Mouse (Mus musculus): ENCODE results near the gene Sh3gl2. TPM values are rescaled to one million over a fixed set of nuclear protein-coding genes. Genes with fewer than 3 reads are reported as not detected.

Sh3gl2 gene
- polyA plus RNA-seq, 1 experiment from 2014 or later = 66.1 TPM

GRCm38 (mm10) chr4:85362661-85363060 is 157.7 kb downstream of the Sh3gl2 start:
- no peaks in the 10 kb centered on the region for H3K27me3 ChIP-seq (ENCODE audit: control insufficient read depth, insufficient read depth, low read length)
- DNase-seq = no peak
- no peak overlapping the region for H3K27ac ChIP-seq (replicated peaks; ENCODE audit: low read depth, low read length)
- no peaks in the 10 kb centered on the region for H3K4me1 ChIP-seq (ENCODE audit: control insufficient read depth, insufficient read depth, low read length)
- H3K4me2 ChIP-seq (ENCODE audit: low read length) = no peak overlapping the region
- no peak overlapping the region for H3K4me3 ChIP-seq (replicated peaks; ENCODE audit: low read depth, low read length)
- WGBS = 93% methylated on average over 3 of the region's 3 CpGs
- ATAC-seq (ENCODE audit: low FRiP score, low TSS enrichment) = no peak
- no peaks in the 10 kb centered on the region for H3K36me3 ChIP-seq (ENCODE audit: control insufficient read depth, insufficient read depth, low read length)
- no peaks in the 10 kb centered on the region for H3K9me3 ChIP-seq (ENCODE audit: control insufficient read depth, low read length)
- no peak overlapping the region for H3K9ac ChIP-seq (replicated peaks; ENCODE audit: low read length)

- Histone ChIP-seq H3K4me1 (ENCODE audit: control insufficient read depth, insufficient read depth, low read length) (no peaks in the 10 kb centered on the region), H3K27ac (replicated peaks; ENCODE audit: low read depth, low read length) (no peak overlapping the region), H3K9ac (replicated peaks; ENCODE audit: low read length) (no peak overlapping the region), H3K36me3 (ENCODE audit: control insufficient read depth, insufficient read depth, low read length) (no peaks in the 10 kb centered on the region), H3K4me2 (ENCODE audit: low read length) (no peak overlapping the region), H3K9me3 (ENCODE audit: control insufficient read depth, low read length) (no peaks in the 10 kb centered on the region), H3K4me3 (replicated peaks; ENCODE audit: low read depth, low read length) (no peak overlapping the region), H3K27me3 (ENCODE audit: control insufficient read depth, insufficient read depth, low read length) (no peaks in the 10 kb centered on the region)
- DNase-seq (no peak), ATAC-seq (ENCODE audit: low FRiP score, low TSS enrichment) (no peak)
- WGBS = 84% methylated on average over 4 of the region's 4 CpGs
Measured at GRCm38 (mm10) chr4:85363205-85363604, 158.3 kb downstream of the Sh3gl2 start.

- 33% methylated on average over 6 of the region's 6 CpGs for WGBS
- H3K4me2 ChIP-seq (ENCODE audit: low read length) = no peak overlapping the region
- H3K9me3 ChIP-seq (ENCODE audit: control insufficient read depth, low read length) = no peaks in the 10 kb centered on the region
- no peaks in the 10 kb centered on the region for H3K36me3 ChIP-seq (ENCODE audit: control insufficient read depth, insufficient read depth, low read length)
- H3K4me3 ChIP-seq (replicated peaks; ENCODE audit: low read depth, low read length) = no peak overlapping the region
- H3K27ac ChIP-seq (replicated peaks; ENCODE audit: low read depth, low read length) = no peak overlapping the region
- no peaks in the 10 kb centered on the region for H3K4me1 ChIP-seq (ENCODE audit: control insufficient read depth, insufficient read depth, low read length)
- H3K27me3 ChIP-seq (ENCODE audit: control insufficient read depth, insufficient read depth, low read length) = no peaks in the 10 kb centered on the region
- peak; percentile 35 for DNase-seq
- no peak overlapping the region for H3K9ac ChIP-seq (replicated peaks; ENCODE audit: low read length)
- no peak for ATAC-seq (ENCODE audit: low FRiP score, low TSS enrichment)
Measured at GRCm38 (mm10) chr4:85371036-85371435, 166.1 kb downstream of the Sh3gl2 start.

GRCm38 (mm10) chr4:85374801-85375200 is 169.9 kb downstream of the Sh3gl2 start:
- Histone ChIP-seq H3K4me1 (ENCODE audit: control insufficient read depth, insufficient read depth, low read length) (0 out of 2 replicates have a peak, but pooled peaks cover 6% of the 10 kb centered on the region), H3K27ac (replicated peaks; ENCODE audit: low read depth, low read length) (no peak overlapping the region), H3K4me2 (ENCODE audit: low read length) (no peak overlapping the region), H3K9ac (replicated peaks; ENCODE audit: low read length) (no peak overlapping the region), H3K4me3 (replicated peaks; ENCODE audit: low read depth, low read length) (no peak overlapping the region), H3K9me3 (ENCODE audit: control insufficient read depth, low read length) (no peaks in the 10 kb centered on the region), H3K27me3 (ENCODE audit: control insufficient read depth, insufficient read depth, low read length) (no peaks in the 10 kb centered on the region), H3K36me3 (ENCODE audit: control insufficient read depth, insufficient read depth, low read length) (no peaks in the 10 kb centered on the region)
- WGBS = 90% methylated on average over 4 of the region's 4 CpGs
- DNase-seq (no peak), ATAC-seq (ENCODE audit: low FRiP score, low TSS enrichment) (no peak)

- no peaks in the 10 kb centered on the region for H3K9me3 ChIP-seq (ENCODE audit: control insufficient read depth, low read length)
- H3K36me3 ChIP-seq (ENCODE audit: control insufficient read depth, insufficient read depth, low read length) = no peaks in the 10 kb centered on the region
- ATAC-seq (ENCODE audit: low FRiP score, low TSS enrichment) (no peak), DNase-seq (no peak)
- no peak overlapping the region for H3K27ac ChIP-seq (replicated peaks; ENCODE audit: low read depth, low read length)
- 0 out of 2 replicates have a peak, but pooled peaks cover 6% of the 10 kb centered on the region for H3K4me1 ChIP-seq (ENCODE audit: control insufficient read depth, insufficient read depth, low read length)
- no peak overlapping the region for H3K9ac ChIP-seq (replicated peaks; ENCODE audit: low read length)
- 86% methylated on average over 6 of the region's 6 CpGs for WGBS
- no peak overlapping the region for H3K4me2 ChIP-seq (ENCODE audit: low read length)
- no peak overlapping the region for H3K4me3 ChIP-seq (replicated peaks; ENCODE audit: low read depth, low read length)
- no peaks in the 10 kb centered on the region for H3K27me3 ChIP-seq (ENCODE audit: control insufficient read depth, insufficient read depth, low read length)
Measured at GRCm38 (mm10) chr4:85376187-85376586, 171.3 kb downstream of the Sh3gl2 start.

- ATAC-seq (ENCODE audit: low FRiP score, low TSS enrichment) (no peak), DNase-seq (peak; percentile 8)
- H3K9ac ChIP-seq (replicated peaks; ENCODE audit: low read length) = no peak overlapping the region
- H3K4me2 ChIP-seq (ENCODE audit: low read length) = no peak overlapping the region
- H3K4me3 ChIP-seq (replicated peaks; ENCODE audit: low read depth, low read length) = no peak overlapping the region
- H3K36me3 ChIP-seq (ENCODE audit: control insufficient read depth, insufficient read depth, low read length) = no peaks in the 10 kb centered on the region
- H3K27ac ChIP-seq (replicated peaks; ENCODE audit: low read depth, low read length) = no peak overlapping the region
- no peaks in the 10 kb centered on the region for H3K9me3 ChIP-seq (ENCODE audit: control insufficient read depth, low read length)
- H3K4me1 ChIP-seq (ENCODE audit: control insufficient read depth, insufficient read depth, low read length) = 0 out of 2 replicates have a peak, but pooled peaks cover 6% of the 10 kb centered on the region
- 68% methylated on average over 5 of the region's 5 CpGs for WGBS
- no peaks in the 10 kb centered on the region for H3K27me3 ChIP-seq (ENCODE audit: control insufficient read depth, insufficient read depth, low read length)
Measured at GRCm38 (mm10) chr4:85376610-85377009, 171.7 kb downstream of the Sh3gl2 start.

GRCm38 (mm10) chr4:85385241-85385640 is 180.3 kb downstream of the Sh3gl2 start:
- 88% methylated on average over 5 of the region's 5 CpGs for WGBS
- ATAC-seq (ENCODE audit: low FRiP score, low TSS enrichment) (no peak), DNase-seq (no peak)
- Histone ChIP-seq H3K27me3 (ENCODE audit: control insufficient read depth, insufficient read depth, low read length) (no peaks in the 10 kb centered on the region), H3K9ac (replicated peaks; ENCODE audit: low read length) (no peak overlapping the region), H3K36me3 (ENCODE audit: control insufficient read depth, insufficient read depth, low read length) (0 out of 2 replicates have a peak, but pooled peaks cover 3% of the 10 kb centered on the region), H3K4me2 (ENCODE audit: low read length) (no peak overlapping the region), H3K27ac (replicated peaks; ENCODE audit: low read depth, low read length) (no peak overlapping the region), H3K9me3 (ENCODE audit: control insufficient read depth, low read length) (no peaks in the 10 kb centered on the region), H3K4me1 (ENCODE audit: control insufficient read depth, insufficient read depth, low read length) (no peaks in the 10 kb centered on the region), H3K4me3 (replicated peaks; ENCODE audit: low read depth, low read length) (no peak overlapping the region)

GRCm38 (mm10) chr4:85387676-85388075 is 182.8 kb downstream of the Sh3gl2 start:
- Histone ChIP-seq H3K36me3 (ENCODE audit: control insufficient read depth, insufficient read depth, low read length) (0 out of 2 replicates have a peak, but pooled peaks cover 3% of the 10 kb centered on the region), H3K4me1 (ENCODE audit: control insufficient read depth, insufficient read depth, low read length) (no peaks in the 10 kb centered on the region), H3K9ac (replicated peaks; ENCODE audit: low read length) (no peak overlapping the region), H3K4me2 (ENCODE audit: low read length) (no peak overlapping the region), H3K27me3 (ENCODE audit: control insufficient read depth, insufficient read depth, low read length) (no peaks in the 10 kb centered on the region), H3K27ac (replicated peaks; ENCODE audit: low read depth, low read length) (no peak overlapping the region), H3K4me3 (replicated peaks; ENCODE audit: low read depth, low read length) (no peak overlapping the region), H3K9me3 (ENCODE audit: control insufficient read depth, low read length) (no peaks in the 10 kb centered on the region)
- ATAC-seq (ENCODE audit: low FRiP score, low TSS enrichment) = no peak
- no peak for DNase-seq
- 98% methylated on average over 6 of the region's 6 CpGs for WGBS

GRCm38 (mm10) chr4:85391795-85392194 is 186.9 kb downstream of the Sh3gl2 start:
- H3K4me1 ChIP-seq (ENCODE audit: control insufficient read depth, insufficient read depth, low read length) = no peaks in the 10 kb centered on the region
- DNase-seq = peak; percentile 67
- H3K36me3 ChIP-seq (ENCODE audit: control insufficient read depth, insufficient read depth, low read length) = 0 out of 2 replicates have a peak, but pooled peaks cover 3% of the 10 kb centered on the region
- no peak for ATAC-seq (ENCODE audit: low FRiP score, low TSS enrichment)
- no peak overlapping the region for H3K27ac ChIP-seq (replicated peaks; ENCODE audit: low read depth, low read length)
- H3K9me3 ChIP-seq (ENCODE audit: control insufficient read depth, low read length) = no peaks in the 10 kb centered on the region
- H3K4me2 ChIP-seq (ENCODE audit: low read length) = no peak overlapping the region
- H3K27me3 ChIP-seq (ENCODE audit: control insufficient read depth, insufficient read depth, low read length) = no peaks in the 10 kb centered on the region
- WGBS = 50% methylated on average over 1 of the region's 1 CpGs
- no peak overlapping the region for H3K4me3 ChIP-seq (replicated peaks; ENCODE audit: low read depth, low read length)
- no peak overlapping the region for H3K9ac ChIP-seq (replicated peaks; ENCODE audit: low read length)

All from midbrain, embryonic 14.5 days (tissue).